Mouse (Mus musculus) embryonic facial prominence, embryonic 10.5 days (tissue): ENCODE measurements around the gene Reps1. TPM values are rescaled to one million over a fixed set of nuclear protein-coding genes. Genes with fewer than 3 reads are reported as not detected.

Source experiments
- polyA plus RNA-seq: library from polyadenylated mRNA; unstranded; fragments of >200 nt; fragmentation: Nextera tagmentation; extraction: Ambion mirVana; gene quantifications from 2 replicates; pipeline ENCODE4 v1.2.1, GENCODE M21; 2016

Gene Reps1
- polyA plus RNA-seq, 1 experiment from 2014 or later: 15.3 TPM

Other genes with a start within 250 kb of the Reps1 start
- 2.7 and 3.5 TPM in 2 replicates for gene Heca, start 107.8 kb upstream of the Reps1 start, polyA plus RNA-seq
- 163 and 164 TPM in 2 replicates for gene Abracl, start 32.6 kb upstream of the Reps1 start, polyA plus RNA-seq
- gene Ect2l, start 155.0 kb downstream of the Reps1 start, polyA plus RNA-seq: 0.36 and 0.52 TPM in 2 replicates
- 8.3 and 10.6 TPM in 2 replicates for gene Ccdc28a, start 179.1 kb downstream of the Reps1 start, polyA plus RNA-seq